Mouse (Mus musculus): ENCODE measurements around the gene Rps26.

Gene Rps26

DNA sequence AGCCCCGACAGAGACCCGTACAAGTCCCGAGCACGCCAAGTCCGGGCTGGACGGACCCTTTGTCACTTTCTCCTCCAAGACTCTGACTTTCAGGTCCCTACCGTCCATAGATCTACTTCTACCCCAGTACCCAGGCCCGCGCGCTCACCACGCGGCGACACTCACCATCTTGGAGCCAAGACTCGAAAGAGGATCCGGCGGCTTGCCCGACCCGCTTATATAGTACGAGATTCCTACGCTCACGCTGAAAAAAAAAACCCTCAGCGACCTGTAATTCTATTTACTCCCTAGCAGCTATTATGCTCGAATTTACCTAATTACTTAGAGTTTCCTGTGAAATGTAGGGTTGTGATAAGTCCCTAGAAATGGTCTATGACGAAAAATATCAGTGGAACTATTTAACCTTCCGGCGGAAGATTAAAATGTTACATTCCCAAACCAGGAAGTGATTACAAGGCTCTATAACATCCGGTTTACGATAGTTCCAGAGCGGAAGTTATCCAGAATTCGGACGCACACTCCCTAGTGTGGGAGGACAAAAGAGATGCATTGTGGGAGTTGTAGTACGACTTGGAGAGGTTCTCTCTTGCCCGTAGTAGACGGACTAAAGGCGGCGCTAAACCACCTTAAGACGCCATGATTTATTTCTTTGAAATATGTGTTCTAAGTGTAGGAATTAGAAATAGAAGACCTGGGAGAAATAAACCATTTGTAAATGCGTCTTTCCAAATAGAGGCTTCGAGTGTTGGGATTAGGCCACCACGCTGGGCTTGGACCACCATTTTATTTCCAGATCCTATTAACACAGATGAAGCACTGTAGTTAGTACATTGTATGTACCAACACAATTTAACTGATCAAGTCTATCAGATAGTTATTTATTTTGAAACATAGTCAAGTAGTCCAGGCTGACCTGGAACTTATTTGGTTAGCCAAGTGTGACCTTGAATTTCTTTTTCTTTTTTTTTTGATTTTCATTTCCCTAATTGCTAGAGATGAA lies at the start of gene Rps26:
Gene Rps26, minus strand, starts transcription at position 437 of the 1,000 bp plus-strand sequence.
- peak; percentile 94 for DNase-seq

DNA sequence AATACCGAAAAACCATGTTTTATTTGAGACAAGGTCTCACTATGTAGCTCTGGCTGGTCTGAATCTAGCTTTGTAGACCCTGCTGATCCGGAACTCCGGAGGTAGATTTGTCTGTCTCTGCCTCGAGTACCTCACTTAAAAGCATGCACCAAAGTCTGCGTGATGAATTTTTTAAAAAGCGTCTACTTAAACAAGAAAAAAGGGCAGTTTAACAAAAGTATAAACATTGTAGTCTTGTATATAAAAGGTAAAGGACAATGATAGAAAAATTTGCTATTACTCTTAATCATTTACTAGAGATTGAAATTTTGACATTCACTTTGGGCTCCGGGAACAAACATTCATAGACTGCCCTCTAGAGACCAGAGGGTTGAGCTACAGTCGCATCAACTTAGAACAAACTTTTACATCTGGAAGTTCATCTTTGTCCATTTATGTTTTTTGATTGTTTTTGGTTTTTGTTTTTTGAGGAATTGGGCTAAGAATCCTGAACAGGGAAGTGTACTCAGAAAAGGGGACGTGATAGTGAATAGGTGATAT lies 48.0 kb upstream of the Rps26 start:
- DNase-seq = peak; percentile 55

DNA sequence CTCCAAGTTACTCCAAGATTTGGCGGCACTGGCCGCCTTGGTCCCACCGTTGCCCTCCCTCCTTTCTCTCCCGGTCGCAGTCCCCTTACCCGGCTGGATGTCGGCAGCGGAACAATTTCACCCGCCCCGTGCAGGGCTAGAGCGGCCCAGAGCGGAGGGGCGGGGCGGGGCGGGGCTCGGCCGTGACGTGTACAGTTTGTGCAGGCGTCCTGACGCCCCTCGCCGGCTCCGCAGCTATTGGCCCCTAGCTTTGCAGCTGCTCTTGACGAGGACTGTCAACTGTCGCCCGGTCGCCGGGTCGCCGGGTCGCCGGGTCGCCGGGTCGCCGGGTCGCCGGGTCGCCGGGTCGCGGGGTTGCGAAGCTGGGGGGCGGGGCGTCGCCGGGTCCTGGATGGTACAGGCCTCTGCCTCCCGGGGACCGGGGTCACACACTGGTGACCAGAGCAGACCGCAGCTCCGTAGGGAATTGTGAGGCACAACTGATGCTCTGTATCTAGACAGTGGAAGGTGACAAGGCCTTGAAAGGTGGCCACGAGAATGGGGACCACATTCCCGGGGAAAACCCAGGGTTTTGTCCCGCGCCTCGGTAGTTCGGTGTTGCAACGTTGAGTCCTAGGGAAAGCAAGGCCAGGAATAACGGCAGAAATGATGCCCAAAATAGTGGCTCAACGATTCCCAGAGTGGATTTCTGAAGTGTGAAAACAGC lies 47.4 kb upstream of the Rps26 start, which contains the start of gene Suox:
Gene Suox, minus strand, starts transcription at position 311 of the 706 bp plus-strand sequence.
- DNase-seq = peak; percentile 92

DNA sequence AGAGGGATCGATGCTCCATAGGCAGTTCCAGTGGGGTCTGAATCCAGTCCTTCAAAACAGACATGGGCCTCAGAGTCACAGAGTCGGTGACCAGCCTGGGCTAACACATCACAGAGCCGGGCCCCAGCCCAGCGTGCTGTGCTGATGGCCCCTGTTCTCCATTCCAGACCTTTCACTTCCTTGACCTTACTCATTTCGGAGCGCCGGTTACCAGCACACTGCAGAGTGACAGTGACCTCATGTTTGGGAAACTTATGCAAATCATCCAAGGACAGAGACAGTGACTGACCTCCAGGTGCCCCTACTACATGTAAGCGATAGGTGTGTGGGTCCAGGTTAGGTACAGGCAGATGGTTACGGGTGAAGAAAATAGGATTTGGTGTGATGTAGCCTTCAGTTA lies 44.6 kb upstream of the Rps26 start:
- no peak for DNase-seq

DNA sequence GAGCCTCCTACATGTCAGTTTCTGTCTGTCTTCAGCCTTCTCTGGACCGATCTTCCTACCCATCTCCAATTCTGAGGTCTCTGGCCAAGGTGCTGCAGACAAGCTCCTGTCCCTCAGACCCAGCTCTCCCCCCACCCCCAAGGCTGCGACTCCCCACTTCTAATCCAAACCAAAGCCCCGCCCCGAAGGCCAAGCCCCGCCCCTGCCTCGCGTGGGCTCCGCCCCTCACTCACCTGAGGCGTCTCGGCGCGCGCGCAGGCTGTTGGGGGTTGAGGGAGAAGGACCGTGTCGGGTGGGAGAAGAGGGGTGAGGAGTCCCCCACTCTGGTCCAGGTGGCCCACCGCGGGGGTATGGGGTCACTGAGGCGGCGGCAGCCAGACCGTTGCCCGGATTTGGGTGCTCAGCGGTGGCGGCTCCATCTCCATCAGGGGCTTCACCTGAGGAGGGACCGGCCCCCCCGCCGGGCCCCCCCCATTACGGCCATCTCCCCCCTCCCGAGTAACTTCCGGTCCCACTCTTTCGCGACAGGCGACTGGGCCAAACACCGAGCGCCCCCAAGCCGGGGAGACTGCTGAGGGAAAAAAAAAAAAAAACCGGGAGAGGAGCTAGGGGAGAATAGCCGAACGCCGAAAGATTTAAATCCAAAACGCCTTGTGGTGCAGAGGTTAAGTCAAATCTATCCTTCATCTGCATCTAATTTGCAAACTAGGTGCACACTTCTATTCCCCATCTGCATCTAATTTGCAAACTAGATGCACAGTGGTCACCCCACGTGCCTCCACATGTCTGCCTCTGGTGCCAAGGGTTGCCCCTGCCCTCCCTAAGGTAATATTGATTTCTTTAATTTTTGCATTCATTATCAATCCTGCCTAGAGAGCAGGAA lies 42.5 kb upstream of the Rps26 start:
- peak; percentile 85 for DNase-seq

GRCm38 (mm10) chr10:128665806-128666205 lies 39.3 kb upstream of the Rps26 start:
- no peak for DNase-seq

- no peak for DNase-seq
Observed at GRCm38 (mm10) chr10:128665307-128665706, 38.8 kb upstream of the Rps26 start.

GRCm38 (mm10) chr10:128664808-128665207 lies 38.3 kb upstream of the Rps26 start:
- no peak for DNase-seq

- DNase-seq = no peak
Observed at GRCm38 (mm10) chr10:128663441-128664220, 37.1 kb upstream of the Rps26 start.

- no peak for DNase-seq
Observed at GRCm38 (mm10) chr10:128662465-128662864, 35.9 kb upstream of the Rps26 start.

GRCm38 (mm10) chr10:128659490-128659889 lies 32.9 kb upstream of the Rps26 start:
- no peak for DNase-seq

GRCm38 (mm10) chr10:128657844-128658243 lies 31.3 kb upstream of the Rps26 start:
- peak; percentile 42 for DNase-seq

DNA sequence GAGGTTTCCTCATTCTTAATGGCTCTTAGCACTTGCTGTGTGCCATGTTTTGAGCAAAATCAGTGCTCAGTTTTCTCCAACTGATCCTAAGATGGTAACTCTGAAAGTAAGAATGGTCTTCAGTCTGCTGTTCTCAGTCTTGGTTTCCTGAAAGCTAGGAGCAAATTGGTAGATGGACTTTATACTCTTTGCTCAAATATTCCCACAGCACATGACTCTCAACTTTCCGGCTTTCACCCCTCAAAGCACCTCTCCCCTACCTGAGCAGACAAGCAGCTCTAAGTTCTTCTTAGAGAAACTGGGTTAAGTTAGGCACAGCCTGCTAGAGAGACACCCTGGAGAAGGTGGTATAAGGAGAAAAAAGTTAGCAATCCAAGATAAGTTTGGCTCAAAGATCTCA lies 30.2 kb upstream of the Rps26 start:
- no peak for DNase-seq

DNA sequence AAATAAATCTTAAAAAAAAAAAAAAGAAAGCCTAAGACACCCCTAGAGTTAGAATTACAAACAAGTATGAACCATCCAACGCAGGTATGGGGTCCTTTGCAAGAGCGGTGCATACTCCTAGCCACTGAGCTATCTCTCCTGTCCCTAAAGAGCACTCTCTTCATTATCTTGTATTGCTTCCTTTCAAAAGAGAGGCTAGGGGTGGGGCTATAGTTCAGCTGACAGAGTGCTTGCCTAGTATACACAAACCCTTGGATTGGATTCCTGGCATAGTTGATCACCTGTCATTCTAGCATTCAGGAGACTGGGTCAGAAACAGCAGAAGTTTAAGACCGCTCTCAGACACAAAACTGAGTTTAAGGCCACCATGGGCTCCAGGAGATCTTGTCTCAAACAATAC lies 28.7 kb upstream of the Rps26 start:
- DNase-seq = peak; percentile 29

DNA sequence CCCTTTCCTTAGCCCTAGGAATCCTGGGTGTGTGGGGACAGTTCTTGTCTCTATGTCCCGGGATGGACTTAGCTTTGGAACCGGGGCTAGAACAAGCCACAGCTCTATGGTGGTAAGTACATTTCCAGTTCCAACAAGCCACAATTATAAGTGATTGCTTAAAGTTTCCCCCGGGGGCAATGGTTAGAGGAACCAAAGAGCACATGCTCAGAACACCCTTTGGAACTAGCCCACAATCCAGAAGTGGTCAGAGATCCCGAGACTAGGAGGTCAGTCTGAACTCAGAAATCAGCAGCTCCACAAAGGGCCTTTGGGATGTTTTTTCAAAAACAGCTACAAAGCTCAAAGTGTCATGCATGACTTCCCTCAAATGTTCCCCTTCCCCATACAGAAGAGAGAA lies 27.3 kb upstream of the Rps26 start:
- peak; percentile 68 for DNase-seq

DNA sequence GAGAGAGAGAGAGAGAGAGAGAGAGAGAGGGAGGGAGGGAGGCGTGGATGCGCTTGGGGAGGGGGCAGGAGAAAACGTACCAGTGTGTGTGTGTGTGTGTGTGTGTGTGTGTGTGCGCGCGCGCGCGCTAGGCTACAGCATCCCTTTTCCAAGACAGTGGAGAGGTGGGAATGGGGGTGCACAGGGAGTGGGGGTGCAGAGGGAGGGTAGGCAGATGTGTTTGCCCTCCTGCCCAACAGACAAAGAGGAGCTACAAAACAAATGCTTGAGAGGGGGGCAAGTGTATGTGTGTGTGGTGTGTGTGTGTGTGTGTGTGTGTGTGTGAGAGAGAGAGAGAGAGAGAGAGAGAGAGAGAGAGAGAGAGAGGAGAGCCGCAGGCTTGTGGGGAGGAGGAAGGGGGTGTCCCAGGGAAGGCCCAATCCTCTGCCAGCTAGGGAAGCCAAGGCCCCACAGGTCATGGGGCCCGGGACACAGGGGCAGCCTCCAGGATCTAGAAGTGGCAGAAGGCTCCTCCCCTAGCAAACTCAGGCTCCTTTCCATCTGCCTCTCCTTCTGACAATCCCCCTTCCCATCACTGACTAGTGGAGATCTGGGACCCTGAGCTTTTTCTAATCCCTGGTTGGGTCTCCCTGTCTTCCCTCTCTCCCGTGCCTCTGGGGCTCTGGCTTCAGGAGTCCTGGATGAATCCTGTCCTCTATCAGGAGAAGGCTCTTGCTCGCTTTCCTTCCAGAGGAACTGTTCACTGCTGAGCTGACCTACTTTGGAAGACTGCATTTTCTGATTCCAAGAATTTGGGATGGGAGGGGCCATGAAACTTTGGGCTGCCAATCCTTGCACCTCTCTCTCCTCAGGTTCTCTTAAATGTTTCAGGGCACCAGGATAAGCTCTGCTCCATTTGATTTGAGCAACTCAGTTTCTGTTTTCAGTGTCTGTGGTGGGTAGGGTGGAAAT lies 19.9 kb upstream of the Rps26 start:
- DNase-seq = peak; percentile 32

DNA sequence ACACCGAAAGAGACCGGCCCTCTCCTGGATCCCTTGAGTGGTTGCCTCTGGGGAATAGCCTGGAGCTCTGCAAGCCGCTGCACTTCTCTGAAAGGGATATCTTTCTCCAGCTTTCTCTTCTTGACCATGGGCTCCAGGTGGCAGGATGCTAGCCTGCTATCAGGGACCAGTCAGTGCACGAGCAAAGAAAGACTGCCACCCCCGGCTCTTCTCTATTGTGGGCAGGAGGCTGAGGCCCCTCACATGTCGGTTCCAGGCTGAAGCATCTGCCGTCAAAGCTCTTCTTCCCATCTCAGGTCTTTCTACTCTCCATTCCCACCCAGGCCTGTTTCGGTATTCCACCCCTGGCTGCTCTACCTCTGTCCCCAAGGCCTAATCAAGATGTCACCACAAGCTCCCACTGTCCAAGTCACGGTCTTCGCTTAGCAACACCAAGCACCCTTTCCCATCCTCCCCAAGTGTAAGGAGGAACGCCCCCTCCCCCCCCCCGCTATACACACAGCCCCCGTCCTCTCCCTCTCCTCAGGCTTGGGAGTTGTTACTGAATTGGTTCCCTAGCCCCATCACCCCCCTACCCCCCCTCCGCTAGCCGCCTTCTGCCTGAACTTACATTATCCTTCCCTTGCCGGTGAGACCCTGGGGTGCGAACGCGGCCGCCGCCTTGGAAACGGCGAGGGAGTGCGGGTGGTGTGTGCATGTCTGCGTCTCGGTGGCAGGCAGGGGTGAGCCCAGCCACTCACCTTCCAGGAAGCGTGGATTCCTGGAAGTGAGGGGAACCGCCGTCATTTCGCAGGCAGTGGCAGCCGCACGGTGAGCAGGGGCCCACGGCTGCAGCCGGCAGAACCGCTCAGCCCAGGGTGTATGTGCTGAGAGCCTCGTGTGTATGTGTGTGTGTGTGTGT lies 18.8 kb upstream of the Rps26 start, which contains the start of gene Ikzf4:
Gene Ikzf4, minus strand, starts transcription at position 881 of the 901 bp plus-strand sequence.
- DNase-seq = peak; percentile 58

- DNase-seq = no peak
Observed at GRCm38 (mm10) chr10:128642749-128643148, 16.2 kb upstream of the Rps26 start.

DNA sequence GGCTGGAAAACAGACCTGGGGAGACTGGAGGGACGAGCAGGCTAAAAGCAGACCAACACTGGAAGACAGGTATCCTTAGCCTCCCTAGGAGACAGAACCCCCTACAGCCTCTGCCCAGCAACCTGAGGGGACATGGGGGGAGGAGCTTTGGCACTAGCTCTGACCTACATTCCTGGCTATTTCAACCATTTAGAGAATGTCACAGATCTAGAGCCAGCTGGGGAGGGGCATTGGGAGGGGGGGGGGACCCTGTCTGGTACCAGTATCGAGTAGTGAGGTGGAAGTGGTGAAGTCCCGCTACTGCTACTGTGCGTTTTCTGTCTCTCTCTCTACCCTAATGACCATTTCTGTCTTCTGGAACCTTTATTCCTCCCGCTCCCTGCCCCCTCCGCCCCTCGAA lies 15.3 kb upstream of the Rps26 start:
- DNase-seq = peak; percentile 46
